12 mouse cellular contexts compared by ENCODE assay signal in genomic region chr2:77143536-77143935, GRCm38 (mm10).
"Had no signal": no experiment of that assay in that cellular context is flagged by ENCODE, and none has a peak within 500 bp of the region (broad histone marks: within the 10 kb centered on the region; RNA-seq: fewer than 3 reads in every experiment).

No protein-coding gene starts in this region.

- H3K4me2 ChIP-seq: limb, embryonic 13.5 days; midbrain, embryonic 15.5 days; neural tube, embryonic 13.5 days; stomach, embryonic 15.5 days had no signal

- H3K9ac ChIP-seq: limb, embryonic 13.5 days; liver, embryonic 14.5 days; midbrain, embryonic 15.5 days; neural tube, embryonic 13.5 days; stomach, embryonic 15.5 days had no signal

- ATAC-seq: midbrain, embryonic 15.5 days had no signal

- DNase-seq: kidney, adult 11 months; left cerebral cortex, postnatal 4 days; lung, adult 18-20 months; lung, postnatal 4 days; right cerebral cortex, postnatal 14 days; thymus, postnatal 4 days had no signal

- H3K36me3 ChIP-seq: limb, embryonic 13.5 days; midbrain, embryonic 10.5 days; midbrain, embryonic 15.5 days; neural tube, embryonic 13.5 days; stomach, embryonic 15.5 days had no signal

- H3K9me3 ChIP-seq: limb, embryonic 13.5 days; midbrain, embryonic 10.5 days; midbrain, embryonic 15.5 days; neural tube, embryonic 13.5 days; stomach, embryonic 15.5 days had no signal

- H3K27me3 ChIP-seq: limb, embryonic 13.5 days; midbrain, embryonic 15.5 days; neural tube, embryonic 13.5 days; stomach, embryonic 15.5 days had no signal

- H3K27ac ChIP-seq: limb, embryonic 13.5 days; liver, embryonic 14.5 days; midbrain, embryonic 10.5 days; midbrain, embryonic 15.5 days; neural tube, embryonic 13.5 days; stomach, embryonic 15.5 days had no signal

- H3K4me3 ChIP-seq: limb, embryonic 13.5 days; midbrain, embryonic 10.5 days; midbrain, embryonic 15.5 days; neural tube, embryonic 13.5 days; stomach, embryonic 15.5 days had no signal

- H3K4me1 ChIP-seq: midbrain, embryonic 10.5 days; stomach, embryonic 15.5 days had no signal
